Mouse (Mus musculus) brown adipose tissue, adult 24 weeks (tissue): ENCODE data around the gene Mmp19. TPM values are rescaled to one million over a fixed set of nuclear protein-coding genes. Genes with fewer than 3 reads are reported as not detected.
"Not testable (repeated sequence)": the region's sequence is repeated elsewhere in the genome, so short reads cannot be mapped to it uniquely, and the experiment has no call there.

Source experiments
- H3K27ac ChIP-seq: fragments of 200-500 bp; replicated peaks from 2 replicates; pipeline ENCODE4 v1.5.1; 2012; ENCODE audit warnings: low read depth, mild to moderate bottlenecking, low read length
- H3K4me1 ChIP-seq: fragments of 200-500 bp; 2 replicates; pipeline ENCODE4 v1.6.1; 2012; ENCODE audit warnings: low read length, mixed read lengths; ENCODE audit not compliant: control insufficient read depth, insufficient read depth, insufficient read length
- H3K4me3 ChIP-seq: fragments of 200-500 bp; 2 replicates; pipeline ENCODE4 v1.5.1; 2012; ENCODE audit warnings: low read depth, mild to moderate bottlenecking, low read length, moderate library complexity; ENCODE audit not compliant: insufficient read depth
- polyA plus RNA-seq: library from polyadenylated mRNA; stranded (reverse); fragments of >200 nt; gene quantifications from 2 replicates; pipeline ENCODE4 v1.2.4, GENCODE M21; 2012; ENCODE audit not compliant: missing spikeins, insufficient read depth, insufficient read length

The Mmp19 gene
- polyA plus RNA-seq, 1 experiment: 34.9 TPM

GRCm38 (mm10) chr10:128807018-128807417, 16.3 kb downstream of the Mmp19 start:
- Histone ChIP-seq H3K27ac (no peak overlapping the region), H3K4me1 (peaks cover 19% of the 10 kb centered on the region), H3K4me3 (peak overlapping the region; percentile 46)

- Histone ChIP-seq H3K27ac (no peak within 1 kb of the TSS), H3K4me3 (no peak within 1 kb of the TSS), H3K4me1 (no peaks in the 10 kb centered on the region)
These were observed 26.3 kb downstream of the Mmp19 start, which contains the start of gene Sarnp for GRCm38 (mm10) chr10:128817033-128817432. Sarnp (plus strand) TSS chr10:128817333.

- H3K4me1 ChIP-seq: peaks cover 3% of the 10 kb centered on the region; the same call in 1 of the 2 replicates
- no peak overlapping the region for H3K4me3 ChIP-seq
- no peak overlapping the region for H3K27ac ChIP-seq
These were observed 29.5 kb downstream of the Mmp19 start for GRCm38 (mm10) chr10:128820217-128820616.

GRCm38 (mm10) chr10:128821358-128822056, 30.8 kb downstream of the Mmp19 start, which contains the start of gene Ormdl2:
Ormdl2 (minus strand) TSS chr10:128821645.
- peaks cover 3% of the 10 kb centered on the region; the same call in 1 of the 2 replicates for H3K4me1 ChIP-seq
- peak within 1 kb of the TSS; percentile 81 for H3K4me3 ChIP-seq
- peak within 1 kb of the TSS; percentile 54 for H3K27ac ChIP-seq

GRCm38 (mm10) chr10:128822135-128822534, 31.4 kb downstream of the Mmp19 start:
- H3K4me3 ChIP-seq: peak overlapping the region; percentile 81
- peaks cover 3% of the 10 kb centered on the region; the same call in 1 of the 2 replicates for H3K4me1 ChIP-seq
- peak overlapping the region; percentile 49 for H3K27ac ChIP-seq

- H3K27ac ChIP-seq, H3K4me1 ChIP-seq, H3K4me3 ChIP-seq: not testable (repeated sequence)
These were observed 32.4 kb downstream of the Mmp19 start for GRCm38 (mm10) chr10:128823087-128823486.

- Histone ChIP-seq H3K4me1 (peaks cover 3% of the 10 kb centered on the region; the same call in 1 of the 2 replicates), H3K4me3 (no peak overlapping the region; the same call in 1 of the 2 replicates), H3K27ac (no peak overlapping the region)
These were observed 33.1 kb downstream of the Mmp19 start for GRCm38 (mm10) chr10:128823821-128824220.

GRCm38 (mm10) chr10:128837400-128837799, 46.7 kb downstream of the Mmp19 start:
- no peak overlapping the region for H3K27ac ChIP-seq
- H3K4me1 ChIP-seq: no peaks in the 10 kb centered on the region
- H3K4me3 ChIP-seq: no peak overlapping the region

- H3K27ac ChIP-seq: no peak overlapping the region
These were observed 48.7 kb downstream of the Mmp19 start for GRCm38 (mm10) chr10:128839434-128839833.

GRCm38 (mm10) chr10:128840612-128841011, 49.9 kb downstream of the Mmp19 start:
- Histone ChIP-seq H3K4me1 (no peaks in the 10 kb centered on the region), H3K4me3 (no peak overlapping the region), H3K27ac (no peak overlapping the region)

More at GRCm38 (mm10) chr10:128839434-128839833, 48.7 kb downstream of the Mmp19 start:
- no peak overlapping the region for H3K4me3 ChIP-seq
- no peaks in the 10 kb centered on the region for H3K4me1 ChIP-seq

GRCm38 (mm10) chr10:128843260-128843659, 52.5 kb downstream of the Mmp19 start:
- Histone ChIP-seq H3K4me1 (no peaks in the 10 kb centered on the region), H3K4me3 (no peak overlapping the region), H3K27ac (no peak overlapping the region)

- Histone ChIP-seq H3K4me1 (no peaks in the 10 kb centered on the region), H3K4me3 (no peak overlapping the region)
These were observed 54.8 kb downstream of the Mmp19 start for GRCm38 (mm10) chr10:128845516-128845915.

GRCm38 (mm10) chr10:128846664-128847063, 56.0 kb downstream of the Mmp19 start:
- Histone ChIP-seq H3K4me3 (no peak overlapping the region), H3K4me1 (no peaks in the 10 kb centered on the region), H3K27ac (no peak overlapping the region)

More at GRCm38 (mm10) chr10:128845516-128845915, 54.8 kb downstream of the Mmp19 start:
- no peak overlapping the region for H3K27ac ChIP-seq

- H3K27ac ChIP-seq: no peak overlapping the region
- no peaks in the 10 kb centered on the region for H3K4me1 ChIP-seq
- H3K4me3 ChIP-seq: no peak overlapping the region
These were observed 57.7 kb downstream of the Mmp19 start for GRCm38 (mm10) chr10:128848426-128848825.

GRCm38 (mm10) chr10:128850339-128850738, 59.6 kb downstream of the Mmp19 start:
- no peak overlapping the region for H3K4me3 ChIP-seq
- no peak overlapping the region for H3K27ac ChIP-seq
- H3K4me1 ChIP-seq: no peaks in the 10 kb centered on the region
